Mouse (Mus musculus): ENCODE results near the gene Gm14139.
"Not testable (repeated sequence)": the region's sequence is repeated elsewhere in the genome, so short reads cannot be mapped to it uniquely, and the experiment has no call there.

Gene Gm14139

DNA sequence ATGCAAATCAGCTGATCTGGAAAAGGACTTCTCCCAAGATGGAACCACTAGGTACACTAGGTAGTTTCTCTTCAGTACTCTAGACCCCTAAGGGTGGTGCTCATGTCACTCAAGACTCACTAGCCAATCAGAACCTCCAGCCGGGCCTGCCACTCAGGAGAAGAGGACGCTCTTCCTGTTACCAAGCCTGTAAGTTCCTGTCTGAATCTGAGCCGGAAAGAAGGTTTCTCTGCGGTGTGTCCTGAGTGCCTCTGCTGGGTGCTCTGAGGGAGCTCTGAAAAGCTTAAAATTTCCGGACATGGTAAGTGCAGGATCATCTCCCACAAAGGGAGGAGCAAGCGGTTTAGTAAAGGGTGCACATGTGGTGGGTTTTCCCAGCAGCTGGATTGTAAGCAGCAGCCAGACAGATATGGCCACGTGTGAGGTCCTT lies at the start of gene Gm14139:
Gene Gm14139, plus strand, starts transcription at position 186 of the 430 bp plus-strand sequence.
- in situ Hi-C loops (cut with MboI; ENCODE audit: unreplicated experiment in 2 of 2): not testable (repeated sequence)

DNA sequence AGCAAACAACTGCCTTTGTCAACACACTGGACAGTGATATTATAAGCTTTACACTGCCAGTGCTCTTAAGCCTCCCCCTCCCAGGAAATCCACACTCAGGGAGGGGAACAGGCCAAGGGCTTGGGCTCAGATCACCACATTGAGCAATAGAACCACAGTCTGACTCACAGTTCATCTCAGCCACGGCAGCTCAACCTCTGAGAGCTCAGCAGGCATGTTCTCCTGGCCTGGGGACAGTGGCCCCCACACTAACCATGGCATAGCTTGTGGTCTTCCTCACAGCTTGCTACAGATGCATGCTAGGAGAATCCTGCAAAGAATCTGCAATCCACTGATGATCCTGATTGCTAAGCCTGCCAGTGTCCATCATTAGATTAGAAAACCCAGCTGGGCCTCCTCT lies 49.6 kb upstream of the Gm14139 start:
- in situ Hi-C loops (cut with MboI; ENCODE audit: unreplicated experiment in 2 of 2): loop anchor here (5.0 to 25.0 kb wide), 10 partner anchors 180 to 1605 kb away; partner anchors contain the start of genes 3300002I08Rik (in 2 of the 2), Psmf1 (in 2 of the 2), Pygb (in 2 of the 2) and Cst11 (in 1 of the 2)

DNA sequence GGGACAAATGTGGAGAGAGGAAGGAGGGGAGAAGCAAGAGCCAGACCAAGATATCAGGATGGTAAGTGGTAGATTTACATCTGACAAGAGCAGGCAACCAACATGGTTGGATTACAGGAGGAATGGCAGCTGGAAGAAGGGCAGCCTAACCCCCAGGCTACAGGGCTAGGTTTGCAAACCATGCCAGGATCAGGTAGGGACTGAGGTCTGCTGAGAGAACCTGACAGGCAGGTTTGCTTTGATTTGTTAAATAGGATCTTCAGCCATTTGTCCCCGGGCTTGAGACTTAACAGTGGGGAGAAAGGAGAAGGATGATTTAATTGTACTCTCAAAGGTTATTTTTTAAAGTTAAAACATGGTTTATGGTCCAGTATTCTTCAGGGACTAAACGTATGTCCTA lies 48.8 kb upstream of the Gm14139 start:
- in situ Hi-C loops (cut with MboI; ENCODE audit: unreplicated experiment in 2 of 2): loop anchor here (5.0 to 25.0 kb wide), 10 partner anchors 180 to 1605 kb away; partner anchors contain the start of genes 3300002I08Rik (in 2 of the 2), Psmf1 (in 2 of the 2), Pygb (in 2 of the 2) and Cst11 (in 1 of the 2)

- in situ Hi-C loops (cut with MboI; ENCODE audit: unreplicated experiment in 2 of 2): loop anchor here (5.0 to 25.0 kb wide), 11 partner anchors 176 to 1601 kb away; partner anchors contain the start of genes 3300002I08Rik (in 2 of the 2), Psmf1 (in 2 of the 2), Pygb (in 2 of the 2) and Cst11 (in 1 of the 2)
These were observed 45.1 kb upstream of the Gm14139 start, which contains the start of gene Zfp120 for GRCm38 (mm10) chr2:150136435-150136897. TSS of gene Zfp120 (minus strand) at chr2:150136708.

DNA sequence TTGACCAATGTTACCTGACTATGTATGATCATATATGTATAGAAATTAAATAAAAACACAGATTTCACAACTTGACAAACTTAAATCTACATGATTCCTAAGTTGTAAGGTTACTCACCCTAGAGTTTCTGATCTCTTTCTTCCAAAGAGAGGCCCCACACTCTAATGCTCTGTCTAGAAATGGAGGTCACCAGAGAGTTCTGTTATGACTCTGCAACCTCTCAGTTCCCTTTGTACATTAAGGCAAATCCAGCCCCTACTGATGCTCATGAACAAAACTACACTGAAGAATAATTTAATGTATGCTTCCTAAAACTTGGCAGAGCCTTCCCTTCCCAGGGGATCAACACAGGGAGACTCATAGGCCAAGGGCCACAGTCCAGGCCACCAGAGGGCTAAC lies 14.9 kb upstream of the Gm14139 start:
- in situ Hi-C loops (cut with MboI; ENCODE audit: unreplicated experiment in 2 of 2): no loop called here

DNA sequence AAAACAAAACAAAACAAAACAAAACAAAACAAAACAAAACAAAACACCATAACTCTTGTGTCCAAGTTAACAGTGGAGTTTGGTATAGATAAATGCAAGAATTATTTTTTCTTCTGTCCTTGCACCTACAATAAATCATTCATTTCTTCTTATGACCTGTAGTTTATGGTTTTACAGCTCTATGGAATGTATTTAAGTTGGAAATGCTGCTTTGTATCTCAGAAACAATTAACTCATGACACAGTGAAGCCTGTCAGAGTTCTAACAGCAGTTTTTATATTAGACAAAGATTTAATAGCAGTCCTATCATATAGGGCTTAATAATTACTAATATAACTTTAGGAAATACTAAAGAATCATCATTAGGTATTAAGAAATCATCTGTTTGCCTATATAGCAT lies 7.7 kb upstream of the Gm14139 start:
- in situ Hi-C loops (cut with MboI; ENCODE audit: unreplicated experiment in 2 of 2): no loop called here

DNA sequence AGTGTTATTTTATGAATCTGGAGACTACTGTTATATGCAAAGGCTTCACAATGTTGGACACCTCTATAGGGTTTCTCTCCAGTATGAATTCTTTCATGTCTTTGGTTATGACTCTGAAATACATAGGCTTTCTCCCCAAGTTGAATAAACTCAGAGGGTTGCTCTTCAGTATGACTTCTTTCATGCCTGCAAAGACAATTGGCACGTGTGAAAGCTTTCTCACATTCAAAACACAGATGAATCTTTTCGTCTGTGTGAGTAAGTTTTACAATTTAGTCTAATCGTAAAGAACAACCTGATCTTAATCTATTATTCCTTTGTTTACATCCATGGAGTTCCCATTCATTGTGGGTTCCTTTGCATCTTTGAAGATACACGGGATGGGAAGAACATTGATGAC lies 2.0 kb upstream of the Gm14139 start, which contains the start of gene Gm10770:
Gene Gm10770, minus strand, starts transcription at position 101 of the 400 bp plus-strand sequence.
- in situ Hi-C loops (cut with MboI; ENCODE audit: unreplicated experiment in 2 of 2): not testable (repeated sequence)

- in situ Hi-C loops (cut with MboI; ENCODE audit: unreplicated experiment in 2 of 2): not testable (repeated sequence)
These were observed 509 bp upstream of the Gm14139 start for GRCm38 (mm10) chr2:150181046-150181445.

DNA sequence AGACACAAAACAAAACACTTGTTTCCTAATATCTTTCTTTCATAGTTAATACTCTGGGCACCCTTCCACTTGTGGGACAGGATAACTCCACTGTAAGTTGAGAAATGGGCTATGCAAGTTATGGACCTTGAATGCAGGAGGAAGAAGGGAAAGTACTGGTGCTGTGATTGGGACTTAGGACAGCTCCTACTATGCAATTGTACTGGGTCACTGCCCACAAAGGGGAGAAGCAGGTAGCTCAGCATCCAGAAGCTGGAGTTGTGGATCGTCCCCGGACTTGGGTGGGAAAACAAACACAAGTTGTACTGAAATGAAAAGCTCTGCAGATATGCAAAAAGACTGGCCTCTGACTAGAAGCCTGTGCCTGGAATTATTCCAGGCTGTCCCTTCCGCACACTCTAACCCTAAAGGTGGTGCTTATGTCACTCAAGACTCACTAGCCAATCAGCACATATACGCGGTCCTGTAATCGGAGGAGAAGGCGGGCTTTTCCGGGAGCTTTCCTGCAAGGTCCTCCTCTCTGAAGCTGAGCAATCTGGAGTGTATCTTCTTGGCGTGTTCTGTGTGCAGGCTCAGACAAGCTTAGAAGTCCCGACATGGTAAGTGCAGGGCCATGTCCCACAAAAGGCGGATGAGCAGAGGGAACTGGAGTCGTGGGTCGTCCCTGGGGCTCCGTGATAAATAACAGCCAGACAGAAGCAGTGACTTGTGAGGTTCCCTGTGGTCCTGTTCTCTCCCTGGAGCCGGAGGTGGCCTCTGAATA lies 36.2 kb downstream of the Gm14139 start, which contains the start of gene Zfp937:
Gene Zfp937, plus strand, starts transcription at position 474 of the 763 bp plus-strand sequence.
- in situ Hi-C loops (cut with MboI; ENCODE audit: unreplicated experiment in 2 of 2): not testable (repeated sequence)

DNA sequence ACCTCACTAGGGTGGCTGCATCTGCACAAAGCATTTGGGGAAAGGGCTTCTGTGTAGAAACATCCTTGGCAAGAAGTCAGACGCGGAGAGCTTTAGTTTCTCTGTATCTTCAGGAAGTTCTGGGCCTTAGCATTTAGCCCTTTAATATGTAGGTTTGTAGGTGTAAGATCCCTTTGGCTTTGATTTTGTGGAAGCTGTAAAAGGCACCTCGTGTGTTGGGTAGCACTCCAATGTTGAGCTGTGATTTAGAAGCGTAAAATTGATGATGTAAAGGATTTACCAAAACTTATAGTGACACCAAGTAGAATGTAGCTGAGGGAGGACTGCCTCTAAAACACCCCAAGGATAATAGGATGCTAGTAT lies 36.8 kb downstream of the Gm14139 start:
- in situ Hi-C loops (cut with MboI; ENCODE audit: unreplicated experiment in 2 of 2): not testable (repeated sequence)

DNA sequence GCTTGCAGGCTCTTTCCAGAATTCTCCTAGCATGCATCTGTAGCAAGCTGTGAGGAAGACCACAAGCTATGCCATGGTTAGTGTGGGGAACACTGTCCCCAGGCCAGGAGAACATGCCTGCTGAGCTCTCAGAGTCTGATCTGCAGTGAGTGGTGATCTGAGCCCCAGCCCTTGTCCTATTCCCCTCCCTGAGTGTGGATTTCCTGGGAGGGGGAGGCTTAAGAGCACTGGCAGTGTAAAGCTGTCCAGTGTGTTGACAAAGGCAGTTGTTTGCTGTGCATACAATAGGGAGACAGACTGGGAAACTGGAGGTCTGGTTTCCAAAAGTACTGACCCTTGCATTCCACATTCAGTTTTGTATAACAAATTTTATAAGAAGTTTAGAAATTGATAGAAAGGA lies 41.7 kb downstream of the Gm14139 start:
- in situ Hi-C loops (cut with MboI; ENCODE audit: unreplicated experiment in 2 of 2): not testable (repeated sequence)

Data from v-Abl transformed pro-B cells (cell line).